Mouse (Mus musculus) ZHBTc4 (cell line): ENCODE measurements at regions not wholly inside any gene's neighbourhood (a gene's known extent, or its start where the extent isn't known, plus 50 kb on each side); places are given as distances from the start of the nearest gene placed in this dataset.

Experiments
- DNase-seq: peaks from one replicate; pipeline ENCODE4 v3.0.0-alpha.2; 2011; ENCODE audit warnings: low read depth, low spot score

- no peak for DNase-seq
These were observed 184.8 kb downstream of the Enc1 start for GRCm38 (mm10) chr13:97425731-97426130.

- no peak for DNase-seq
These were observed 183.0 kb downstream of the Enc1 start for GRCm38 (mm10) chr13:97423911-97424310.

GRCm38 (mm10) chr13:97423298-97423817 is 182.5 kb downstream of the Enc1 start:
- DNase-seq, result no peak

- no peak for DNase-seq
These were observed 182.0 kb downstream of the Enc1 start for GRCm38 (mm10) chr13:97422897-97423296.

GRCm38 (mm10) chr13:97421831-97422230 is 180.9 kb downstream of the Enc1 start:
- no peak for DNase-seq

- no peak for DNase-seq
These were observed 179.9 kb downstream of the Enc1 start for GRCm38 (mm10) chr13:97420773-97421172.

- no peak for DNase-seq
These were observed 178.2 kb downstream of the Enc1 start for GRCm38 (mm10) chr13:97419100-97419499.

- no peak for DNase-seq
These were observed 177.8 kb downstream of the Enc1 start for GRCm38 (mm10) chr13:97418681-97419080.

GRCm38 (mm10) chr13:97418081-97418480 is 177.2 kb downstream of the Enc1 start:
- DNase-seq, result no peak

- no peak for DNase-seq
These were observed 175.2 kb downstream of the Enc1 start for GRCm38 (mm10) chr13:97415927-97416709.

GRCm38 (mm10) chr13:97415381-97415780 is 174.5 kb downstream of the Enc1 start:
- no peak for DNase-seq

GRCm38 (mm10) chr13:97412151-97412550 is 171.2 kb downstream of the Enc1 start:
- DNase-seq, result no peak

GRCm38 (mm10) chr13:97410550-97411201 is 169.8 kb downstream of the Enc1 start:
- no peak for DNase-seq

GRCm38 (mm10) chr13:97409891-97410525 is 169.1 kb downstream of the Enc1 start:
- DNase-seq, result no peak

GRCm38 (mm10) chr13:97409291-97409780 is 168.4 kb downstream of the Enc1 start:
- DNase-seq, result peak; percentile 65

- DNase-seq, result peak; percentile 28
These were observed 167.7 kb downstream of the Enc1 start for GRCm38 (mm10) chr13:97408414-97409290.

- no peak for DNase-seq
These were observed 166.9 kb downstream of the Enc1 start for GRCm38 (mm10) chr13:97407773-97408172.

GRCm38 (mm10) chr13:97406678-97407077 is 165.8 kb downstream of the Enc1 start:
- no peak for DNase-seq

- no peak for DNase-seq
These were observed 161.4 kb downstream of the Enc1 start for GRCm38 (mm10) chr13:97402164-97402761.

GRCm38 (mm10) chr13:97401620-97402019 is 160.7 kb downstream of the Enc1 start:
- DNase-seq, result no peak

- no peak for DNase-seq
These were observed 157.1 kb downstream of the Enc1 start for GRCm38 (mm10) chr13:97398041-97398440.
